Mouse (Mus musculus) heart, embryonic 15.5 days (tissue): Measurements from ENCODE around the gene Pnrc2. TPM values are rescaled to one million over a fixed set of nuclear protein-coding genes. Genes with fewer than 3 reads are reported as not detected.

Experiments
- ATAC-seq: fragments of 200-750 bp; cut with Nextera tagmentation; replicated peaks from 2 replicates; pipeline ENCODE4 v1.8.0; 2017; ENCODE audit warnings: low read depth, moderate TSS enrichment; ENCODE audit not compliant: insufficient number of reproducible peaks, insufficient read depth, low FRiP score
- H3K27ac ChIP-seq: fragments of 300-500 bp; sonication (generic); 2 replicates; pipeline ENCODE4 v1.5.1; 2015; ENCODE audit warnings: mild to moderate bottlenecking, inconsistent platforms
- H3K27me3 ChIP-seq: fragments of 300-500 bp; sonication (generic); 2 replicates; pipeline ENCODE4 v1.6.1; 2015; ENCODE audit warnings: inconsistent platforms
- H3K36me3 ChIP-seq: fragments of 300-500 bp; sonication (generic); 2 replicates; pipeline ENCODE4 v1.6.1; 2015; ENCODE audit warnings: mild to moderate bottlenecking, inconsistent platforms
- H3K4me1 ChIP-seq: fragments of 300-500 bp; sonication (generic); replicated peaks from 2 replicates; pipeline ENCODE4 v1.6.1; 2015; ENCODE audit warnings: inconsistent platforms
- H3K4me2 ChIP-seq: fragments of 300-500 bp; sonication (generic); 2 replicates; pipeline ENCODE4 v1.6.1; 2015; ENCODE audit warnings: inconsistent platforms, mild to moderate bottlenecking, moderate library complexity
- H3K4me3 ChIP-seq: fragments of 300-500 bp; sonication (generic); 2 replicates; pipeline ENCODE4 v1.5.1; 2015; ENCODE audit warnings: mild to moderate bottlenecking, inconsistent platforms
- H3K9ac ChIP-seq: fragments of 300-500 bp; sonication (generic); 2 replicates; pipeline ENCODE4 v1.6.1; 2015; ENCODE audit warnings: mild to moderate bottlenecking, inconsistent platforms
- H3K9me3 ChIP-seq: fragments of 300-500 bp; sonication (generic); replicated peaks from 2 replicates; pipeline ENCODE4 v1.6.1; 2016; ENCODE audit warnings: inconsistent platforms
- WGBS: fragments of 180-500 bp; shearing (Covaris S2); methylation state at CpG from one replicate; pipeline ENCODE4 v1.1.7; 2015; ENCODE audit warnings: mixed read lengths; 5-methylcytosine and 5-hydroxymethylcytosine counted together
- polyA plus RNA-seq: library from polyadenylated mRNA; unstranded; fragments of >200 nt; fragmentation: Nextera tagmentation; extraction: Ambion mirVana; gene quantifications from 2 replicates; pipeline ENCODE4 v1.2.1, GENCODE M21; 2015

The Pnrc2 gene
- polyA plus RNA-seq, 1 experiment from 2014 or later = 123 TPM

GRCm38 (mm10) chr4:135889884-135890283 lies 16.2 kb upstream of the Pnrc2 start:
- H3K4me2 ChIP-seq = no peak overlapping the region
- no peak overlapping the region for H3K4me3 ChIP-seq
- no peak overlapping the region for H3K27ac ChIP-seq
- no peaks in the 10 kb centered on the region for H3K27me3 ChIP-seq
- no peaks in the 10 kb centered on the region for H3K9me3 ChIP-seq
- ATAC-seq = peak; percentile 86; the same call in 1 of the 2 replicates
- peaks cover 2% of the 10 kb centered on the region for H3K4me1 ChIP-seq
- H3K9ac ChIP-seq = no peak overlapping the region
- 4% methylated on average over 4 of the region's 4 CpGs for WGBS
- no peaks in the 10 kb centered on the region for H3K36me3 ChIP-seq

GRCm38 (mm10) chr4:135889146-135889883 lies 15.7 kb upstream of the Pnrc2 start:
- H3K4me1 ChIP-seq = no peaks in the 10 kb centered on the region
- H3K9ac ChIP-seq = no peak overlapping the region
- ATAC-seq = no peak
- H3K27me3 ChIP-seq = no peaks in the 10 kb centered on the region
- H3K4me3 ChIP-seq = no peak overlapping the region
- H3K9me3 ChIP-seq = no peaks in the 10 kb centered on the region
- no peak overlapping the region for H3K4me2 ChIP-seq
- 74% methylated on average over 7 of the region's 7 CpGs for WGBS
- no peaks in the 10 kb centered on the region for H3K36me3 ChIP-seq
- no peak overlapping the region for H3K27ac ChIP-seq

GRCm38 (mm10) chr4:135888448-135889057 lies 14.9 kb upstream of the Pnrc2 start:
- H3K4me1 ChIP-seq = peaks cover 8% of the 10 kb centered on the region
- no peak overlapping the region for H3K27ac ChIP-seq
- no peak overlapping the region for H3K4me3 ChIP-seq
- no peak for ATAC-seq
- H3K9me3 ChIP-seq = no peaks in the 10 kb centered on the region
- no peak overlapping the region for H3K9ac ChIP-seq
- no peaks in the 10 kb centered on the region for H3K36me3 ChIP-seq
- WGBS = 87% methylated on average over 24 of the region's 24 CpGs
- H3K4me2 ChIP-seq = no peak overlapping the region
- H3K27me3 ChIP-seq = no peaks in the 10 kb centered on the region

- Histone ChIP-seq H3K4me3 (no peak overlapping the region), H3K36me3 (no peaks in the 10 kb centered on the region), H3K4me2 (no peak overlapping the region), H3K27ac (no peak overlapping the region), H3K9me3 (no peaks in the 10 kb centered on the region), H3K9ac (no peak overlapping the region), H3K27me3 (no peaks in the 10 kb centered on the region), H3K4me1 (peaks cover 12% of the 10 kb centered on the region)
- WGBS = 64% methylated on average over 4 of the region's 4 CpGs
- no peak for ATAC-seq
Measured at GRCm38 (mm10) chr4:135886184-135886583, 12.5 kb upstream of the Pnrc2 start.

- H3K4me2 ChIP-seq = no peak overlapping the region
- 86% methylated on average over 12 of the region's 12 CpGs for WGBS
- H3K27ac ChIP-seq = no peak overlapping the region
- H3K9me3 ChIP-seq = no peaks in the 10 kb centered on the region
- no peaks in the 10 kb centered on the region for H3K27me3 ChIP-seq
- peaks cover 12% of the 10 kb centered on the region for H3K4me1 ChIP-seq
- no peak for ATAC-seq
- H3K4me3 ChIP-seq = no peak overlapping the region
- H3K9ac ChIP-seq = no peak overlapping the region
- H3K36me3 ChIP-seq = no peaks in the 10 kb centered on the region
Measured at GRCm38 (mm10) chr4:135885676-135886075, 12.0 kb upstream of the Pnrc2 start.

- Histone ChIP-seq H3K9ac (no peak overlapping the region), H3K27me3 (no peaks in the 10 kb centered on the region), H3K36me3 (no peaks in the 10 kb centered on the region), H3K4me2 (no peak overlapping the region), H3K9me3 (no peaks in the 10 kb centered on the region), H3K4me3 (no peak overlapping the region), H3K27ac (no peak overlapping the region), H3K4me1 (peaks cover 12% of the 10 kb centered on the region)
- 75% methylated on average over 6 of the region's 6 CpGs for WGBS
- ATAC-seq = no peak
Measured at GRCm38 (mm10) chr4:135884531-135884930, 10.9 kb upstream of the Pnrc2 start.

GRCm38 (mm10) chr4:135883881-135884516 lies 10.3 kb upstream of the Pnrc2 start:
- 60% methylated on average over 7 of the region's 7 CpGs for WGBS
- Histone ChIP-seq H3K4me2 (no peak overlapping the region), H3K4me3 (no peak overlapping the region), H3K27ac (no peak overlapping the region), H3K36me3 (no peaks in the 10 kb centered on the region), H3K27me3 (no peaks in the 10 kb centered on the region), H3K9me3 (no peaks in the 10 kb centered on the region), H3K4me1 (peaks cover 12% of the 10 kb centered on the region), H3K9ac (no peak overlapping the region)
- no peak for ATAC-seq

GRCm38 (mm10) chr4:135883401-135883851 lies 9.8 kb upstream of the Pnrc2 start:
- H3K4me3 ChIP-seq = no peak overlapping the region
- WGBS = 32% methylated on average over 10 of the region's 10 CpGs
- H3K36me3 ChIP-seq = no peaks in the 10 kb centered on the region
- H3K9me3 ChIP-seq = no peaks in the 10 kb centered on the region
- H3K27me3 ChIP-seq = no peaks in the 10 kb centered on the region
- no peak for ATAC-seq
- no peak overlapping the region for H3K4me2 ChIP-seq
- H3K4me1 ChIP-seq = peaks cover 14% of the 10 kb centered on the region
- H3K27ac ChIP-seq = no peak overlapping the region
- H3K9ac ChIP-seq = no peak overlapping the region

- WGBS = 74% methylated on average over 6 of the region's 6 CpGs
Measured at GRCm38 (mm10) chr4:135882023-135882422, 8.4 kb upstream of the Pnrc2 start.

GRCm38 (mm10) chr4:135880576-135880975 lies 6.9 kb upstream of the Pnrc2 start:
- Histone ChIP-seq H3K9ac (no peak overlapping the region), H3K9me3 (no peaks in the 10 kb centered on the region), H3K4me2 (no peak overlapping the region), H3K27ac (no peak overlapping the region), H3K4me1 (peaks cover 31% of the 10 kb centered on the region), H3K4me3 (no peak overlapping the region), H3K27me3 (no peaks in the 10 kb centered on the region), H3K36me3 (no peaks in the 10 kb centered on the region)
- no peak for ATAC-seq
- 84% methylated on average over 10 of the region's 10 CpGs for WGBS

More at GRCm38 (mm10) chr4:135882023-135882422, 8.4 kb upstream of the Pnrc2 start:
- H3K9ac ChIP-seq = no peak overlapping the region
- H3K27ac ChIP-seq = no peak overlapping the region
- no peaks in the 10 kb centered on the region for H3K27me3 ChIP-seq
- H3K4me3 ChIP-seq = no peak overlapping the region
- no peaks in the 10 kb centered on the region for H3K9me3 ChIP-seq
- ATAC-seq = no peak
- no peak overlapping the region for H3K4me2 ChIP-seq
- H3K36me3 ChIP-seq = no peaks in the 10 kb centered on the region
- peaks cover 16% of the 10 kb centered on the region for H3K4me1 ChIP-seq

GRCm38 (mm10) chr4:135880018-135880417 lies 6.4 kb upstream of the Pnrc2 start:
- no peak overlapping the region for H3K27ac ChIP-seq
- no peak for ATAC-seq
- no peaks in the 10 kb centered on the region for H3K9me3 ChIP-seq
- H3K4me1 ChIP-seq = peaks cover 36% of the 10 kb centered on the region
- H3K9ac ChIP-seq = no peak overlapping the region
- no peaks in the 10 kb centered on the region for H3K27me3 ChIP-seq
- no peaks in the 10 kb centered on the region for H3K36me3 ChIP-seq
- no peak overlapping the region for H3K4me3 ChIP-seq
- no peak overlapping the region for H3K4me2 ChIP-seq
- 94% methylated on average over 6 of the region's 6 CpGs for WGBS
